Mouse (Mus musculus) lung, embryonic 16.5 days (tissue): ENCODE data around the gene Gata2. TPM values are rescaled to one million over a fixed set of nuclear protein-coding genes. Genes with fewer than 3 reads are reported as not detected.
A peak's percentile ranks its signal among the peaks of the same experiment; 100 is the strongest.

Experiments used
- ATAC-seq: fragments of 200-750 bp; cut with Nextera tagmentation; 2 replicates; pipeline ENCODE4 v1.8.0; 2017; ENCODE audit warnings: low read depth, mild to moderate bottlenecking, moderate library complexity
- H3K27ac ChIP-seq: fragments of 300-500 bp; sonication (generic); 2 replicates; pipeline ENCODE4 v1.5.1; 2014; ENCODE audit warnings: mild to moderate bottlenecking, control low read depth, low read length
- H3K27me3 ChIP-seq: fragments of 300-500 bp; sonication (generic); 2 replicates; pipeline ENCODE4 v1.6.1; 2014; ENCODE audit warnings: low read depth, low read length, mixed read lengths; ENCODE audit not compliant: control insufficient read depth, insufficient read depth
- H3K36me3 ChIP-seq: fragments of 300-500 bp; sonication (generic); 2 replicates; pipeline ENCODE4 v1.6.1; 2014; ENCODE audit warnings: low read length; ENCODE audit not compliant: control insufficient read depth, insufficient read depth
- H3K4me1 ChIP-seq: fragments of 300-500 bp; sonication (generic); replicated peaks from 2 replicates; pipeline ENCODE4 v1.6.1; 2014; ENCODE audit warnings: low read length, mixed read lengths; ENCODE audit not compliant: control insufficient read depth, insufficient read depth
- H3K4me2 ChIP-seq: fragments of 300-500 bp; sonication (generic); 2 replicates; pipeline ENCODE4 v1.6.1; 2014; ENCODE audit warnings: low read depth, low read length, control low read depth
- H3K4me3 ChIP-seq: fragments of 300-500 bp; sonication (generic); 2 replicates; pipeline ENCODE4 v1.5.1; 2014; ENCODE audit warnings: mild to moderate bottlenecking, low read length, control low read depth
- H3K9ac ChIP-seq: fragments of 300-500 bp; sonication (generic); 2 replicates; pipeline ENCODE4 v1.6.1; 2014; ENCODE audit warnings: low read length, control low read depth
- H3K9me3 ChIP-seq: fragments of 300-500 bp; sonication (generic); 2 replicates; pipeline ENCODE4 v1.6.1; 2016; ENCODE audit warnings: low read length; ENCODE audit not compliant: control insufficient read depth
- WGBS: fragments of 180-500 bp; shearing (Covaris S2); extraction: QIAGEN DNeasy Blood & Tissue Kit; methylation state at CpG from one replicate; pipeline ENCODE4 v1.1.7; 2014; 5-methylcytosine and 5-hydroxymethylcytosine counted together
- polyA plus RNA-seq: library from polyadenylated mRNA; unstranded; fragments of >200 nt; fragmentation: Nextera tagmentation; extraction: Ambion mirVana; gene quantifications from 2 replicates; pipeline ENCODE4 v1.2.1, GENCODE M21; 2015

Gene Gata2
- polyA plus RNA-seq, 1 experiment from 2014 or later: 23.6 TPM

- Histone ChIP-seq H3K27ac (no peak overlapping the region), H3K9me3 (no peaks in the 10 kb centered on the region), H3K4me1 (peaks cover 16% of the 10 kb centered on the region; the same call in 1 of the 2 replicates), H3K27me3 (peaks cover 9% of the 10 kb centered on the region; the same call in 1 of the 2 replicates), H3K4me2 (peak overlapping the region; percentile 36; the same call in 1 of the 2 replicates), H3K36me3 (no peaks in the 10 kb centered on the region), H3K9ac (no peak overlapping the region), H3K4me3 (no peak overlapping the region)
- WGBS: 19% methylated on average over 7 of the region's 7 CpGs
- ATAC-seq: no peak
Measured at GRCm38 (mm10) chr6:88236513-88236912, 42.8 kb downstream of the Gata2 start.

GRCm38 (mm10) chr6:88242604-88243003, 48.9 kb downstream of the Gata2 start:
- H3K4me3 ChIP-seq: no peak overlapping the region
- peaks cover 6% of the 10 kb centered on the region for H3K27me3 ChIP-seq
- H3K4me2 ChIP-seq: no peak overlapping the region
- WGBS: 2% methylated on average over 15 of the region's 15 CpGs
- no peak overlapping the region for H3K9ac ChIP-seq
- peak; percentile 84 for ATAC-seq
- no peaks in the 10 kb centered on the region for H3K9me3 ChIP-seq
- no peaks in the 10 kb centered on the region for H3K4me1 ChIP-seq
- no peak overlapping the region for H3K27ac ChIP-seq
- H3K36me3 ChIP-seq: no peaks in the 10 kb centered on the region

GRCm38 (mm10) chr6:88249231-88249630, 55.5 kb downstream of the Gata2 start:
- no peak overlapping the region for H3K27ac ChIP-seq
- no peak overlapping the region for H3K4me2 ChIP-seq
- no peaks in the 10 kb centered on the region for H3K27me3 ChIP-seq
- no peaks in the 10 kb centered on the region for H3K36me3 ChIP-seq
- no peak overlapping the region for H3K9ac ChIP-seq
- ATAC-seq: no peak
- no peaks in the 10 kb centered on the region for H3K9me3 ChIP-seq
- WGBS: 63% methylated on average over 1 of the region's 1 CpGs
- no peaks in the 10 kb centered on the region for H3K4me1 ChIP-seq
- H3K4me3 ChIP-seq: no peak overlapping the region

- no peak overlapping the region for H3K4me2 ChIP-seq
- H3K4me1 ChIP-seq: no peaks in the 10 kb centered on the region
- WGBS: 82% methylated on average over 1 of the region's 1 CpGs
- no peaks in the 10 kb centered on the region for H3K27me3 ChIP-seq
- no peak for ATAC-seq
- H3K9me3 ChIP-seq: no peaks in the 10 kb centered on the region
- no peak overlapping the region for H3K9ac ChIP-seq
- no peak overlapping the region for H3K4me3 ChIP-seq
- no peaks in the 10 kb centered on the region for H3K36me3 ChIP-seq
- H3K27ac ChIP-seq: no peak overlapping the region
Measured at GRCm38 (mm10) chr6:88251396-88251795, 57.7 kb downstream of the Gata2 start.

DNA sequence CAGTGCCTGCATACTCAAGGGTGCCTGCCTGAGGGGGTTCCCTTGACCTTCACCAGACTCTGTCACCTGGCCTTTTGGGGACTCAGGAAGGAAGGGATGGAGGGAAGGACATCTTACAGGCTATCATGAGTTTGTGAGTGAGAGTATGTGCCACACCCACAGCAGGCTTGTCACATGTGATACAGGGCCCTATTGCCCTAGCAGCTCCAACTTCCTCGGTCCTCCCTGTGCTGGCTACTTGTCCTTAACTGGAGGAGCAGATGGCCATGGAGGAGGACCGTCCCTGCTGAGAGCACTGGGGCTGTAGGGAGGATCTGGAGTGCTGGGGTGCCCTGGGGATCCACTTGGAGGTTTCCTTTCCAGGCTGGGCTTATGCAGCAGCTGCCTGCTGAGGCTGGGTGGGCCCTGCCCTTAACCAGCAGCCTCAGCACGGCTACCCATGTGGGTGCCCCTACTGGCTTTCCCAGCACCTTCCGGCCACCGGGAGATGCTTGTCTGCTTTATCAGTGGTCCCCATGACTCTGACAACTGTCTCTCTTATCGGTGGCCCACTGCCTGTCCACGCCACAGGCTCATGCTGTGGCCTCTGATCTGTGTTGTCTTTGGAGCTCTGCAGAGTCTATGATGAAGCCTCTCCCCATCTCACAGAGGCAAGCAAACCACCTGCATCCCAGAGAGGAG, 58.2 kb downstream of the Gata2 start:
- WGBS: 74% methylated on average over 7 of the region's 7 CpGs

DNA sequence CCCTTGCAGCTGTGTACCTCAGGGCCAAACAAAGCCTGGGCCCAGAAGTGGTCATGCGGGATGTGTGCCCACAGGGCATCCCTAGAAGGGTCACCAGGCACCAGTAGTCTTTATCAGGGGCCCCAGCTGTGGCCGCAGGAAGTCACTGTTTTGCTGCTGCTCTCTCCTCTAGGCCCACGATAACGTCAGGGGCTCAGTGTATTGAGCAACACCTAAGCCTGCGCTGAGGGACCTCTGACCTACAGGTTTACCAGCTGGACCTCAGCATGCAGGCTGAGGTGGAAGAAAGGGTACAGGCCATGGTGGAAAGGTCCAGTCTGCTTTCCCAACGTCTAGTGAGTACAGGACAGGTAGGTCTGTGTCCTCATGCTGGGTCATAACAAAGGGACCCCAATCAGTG, 60.4 kb downstream of the Gata2 start:
- no peak overlapping the region for H3K9ac ChIP-seq
- H3K27me3 ChIP-seq: no peaks in the 10 kb centered on the region
- H3K9me3 ChIP-seq: no peaks in the 10 kb centered on the region
- no peak overlapping the region for H3K4me3 ChIP-seq
- H3K4me2 ChIP-seq: no peak overlapping the region
- ATAC-seq: no peak
- no peaks in the 10 kb centered on the region for H3K4me1 ChIP-seq
- no peak overlapping the region for H3K27ac ChIP-seq
- WGBS: 58% methylated on average over 6 of the region's 6 CpGs
- H3K36me3 ChIP-seq: no peaks in the 10 kb centered on the region

More for the DNA sequence above, 58.2 kb downstream of the Gata2 start:
- no peaks in the 10 kb centered on the region for H3K9me3 ChIP-seq
- no peaks in the 10 kb centered on the region for H3K27me3 ChIP-seq
- H3K9ac ChIP-seq: no peak overlapping the region
- H3K4me2 ChIP-seq: no peak overlapping the region
- no peak for ATAC-seq
- no peaks in the 10 kb centered on the region for H3K4me1 ChIP-seq
- H3K4me3 ChIP-seq: no peak overlapping the region
- no peak overlapping the region for H3K27ac ChIP-seq
- no peaks in the 10 kb centered on the region for H3K36me3 ChIP-seq

- no peak overlapping the region for H3K4me3 ChIP-seq
- 40% methylated on average over 4 of the region's 4 CpGs for WGBS
- H3K36me3 ChIP-seq: no peaks in the 10 kb centered on the region
- H3K27me3 ChIP-seq: no peaks in the 10 kb centered on the region
- no peak for ATAC-seq
- no peak overlapping the region for H3K27ac ChIP-seq
- no peaks in the 10 kb centered on the region for H3K4me1 ChIP-seq
- H3K9ac ChIP-seq: no peak overlapping the region
- no peaks in the 10 kb centered on the region for H3K9me3 ChIP-seq
- no peak overlapping the region for H3K4me2 ChIP-seq
Measured at GRCm38 (mm10) chr6:88255435-88255834, 61.7 kb downstream of the Gata2 start.

Other genes with a start within 250 kb of the Gata2 start
- 7.0 and 11.5 TPM in 2 replicates for gene H1fx, start 212.3 kb upstream of the Gata2 start, polyA plus RNA-seq
- 220 and 223 TPM in 2 replicates for gene Rab7, start 148.6 kb upstream of the Gata2 start, polyA plus RNA-seq
- 382 and 419 TPM in 2 replicates for gene Rpn1, start 109.4 kb upstream of the Gata2 start, polyA plus RNA-seq
- not detected in 2 replicates for gene Dnajb8, start 28.4 kb downstream of the Gata2 start, polyA plus RNA-seq